Mouse (Mus musculus) A20 (cell line): Measurements from ENCODE around the gene Gpr84.

Experiments
- DNase-seq: peaks from one replicate; pipeline ENCODE4 v3.0.0-alpha.2; 2011; ENCODE audit warnings: low read depth, low spot score

Gpr84 gene

DNA sequence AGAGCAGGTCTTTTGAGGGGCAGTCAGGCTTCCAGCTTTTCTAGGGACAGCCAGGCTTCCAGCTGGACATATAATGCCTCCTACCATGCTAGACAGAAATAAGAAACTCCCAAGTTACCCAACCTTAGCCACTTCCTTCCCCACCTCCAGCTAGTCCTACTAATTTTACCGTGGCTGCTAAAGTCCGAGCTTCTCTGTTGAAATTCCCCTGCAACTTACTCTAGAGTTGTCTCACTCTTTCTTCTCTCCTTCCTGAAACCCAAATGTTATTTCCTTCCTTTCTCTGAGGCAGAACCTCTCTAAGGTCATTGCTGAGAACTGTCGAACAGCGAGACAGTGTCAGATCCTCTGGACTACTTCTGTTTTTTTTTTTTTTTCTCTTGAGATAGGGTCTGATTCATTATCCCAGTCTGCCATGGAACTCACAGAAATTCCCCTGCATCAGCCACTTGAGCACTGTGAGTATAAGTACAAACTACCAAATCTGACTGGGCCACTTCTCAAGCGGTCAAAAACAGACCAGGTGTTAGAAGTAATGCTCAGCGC, at the start of gene Gpr84:
Gene Gpr84 (minus strand): TSS at position 248 of the 546 bp plus-strand sequence.
- no peak for DNase-seq

DNA sequence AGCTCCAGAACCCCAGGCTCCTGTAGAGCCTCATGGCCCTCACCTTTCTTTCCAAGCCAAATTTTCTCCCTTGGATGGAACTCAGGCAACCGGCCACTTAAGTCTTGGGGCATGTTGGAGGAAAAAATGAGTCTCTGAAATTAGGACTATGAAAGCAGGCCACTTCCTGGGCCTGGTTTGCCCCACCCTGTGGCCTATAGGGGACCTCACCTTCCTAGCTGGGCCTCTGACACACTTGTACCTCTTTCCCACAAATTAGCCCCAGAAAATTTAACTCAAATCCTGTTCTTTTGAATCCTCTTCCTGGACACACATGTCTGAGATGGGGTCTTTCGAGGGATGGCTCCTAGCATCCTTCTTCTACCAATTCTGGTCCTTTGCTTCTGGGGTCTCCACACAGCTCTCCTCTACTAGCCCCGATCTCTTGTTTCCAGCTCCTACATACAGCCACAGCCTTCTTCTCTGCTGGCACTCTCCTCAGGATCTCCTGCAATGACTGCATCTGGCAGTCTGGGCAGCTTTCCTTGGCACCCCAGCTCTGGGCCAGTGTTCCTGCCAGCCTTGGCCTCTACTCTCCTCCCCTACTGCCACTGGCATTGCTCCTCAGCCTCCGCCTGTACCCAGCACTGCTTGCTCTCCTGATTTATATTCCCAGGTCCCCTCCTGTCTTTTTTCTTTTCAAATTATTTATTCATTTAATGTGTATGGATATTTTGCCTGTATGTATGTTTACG, 49.6 kb upstream of the Gpr84 start:
- no peak for DNase-seq

DNA sequence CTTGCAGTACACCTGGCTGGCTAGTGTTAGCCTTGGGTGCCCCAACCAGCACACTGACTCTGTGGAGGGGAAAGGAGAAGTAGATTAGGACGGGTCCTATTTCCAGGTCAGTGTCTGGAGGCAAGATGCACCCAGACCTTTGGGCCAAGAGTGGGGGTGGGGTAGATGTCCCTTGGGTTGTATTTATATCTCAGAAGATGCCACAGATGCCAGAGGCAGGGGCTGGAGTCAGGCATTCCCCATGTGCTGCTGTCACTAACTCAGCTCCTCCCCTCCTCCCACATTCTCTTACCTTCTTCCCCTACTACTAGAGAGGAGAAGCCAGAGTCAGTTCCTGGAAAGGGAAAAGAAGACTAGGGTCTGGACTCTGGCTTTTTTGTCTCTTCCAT, 48.7 kb upstream of the Gpr84 start:
- DNase-seq, result no peak

GRCm38 (mm10) chr15:103358278-103359121, 48.1 kb upstream of the Gpr84 start:
- DNase-seq, result no peak

DNA sequence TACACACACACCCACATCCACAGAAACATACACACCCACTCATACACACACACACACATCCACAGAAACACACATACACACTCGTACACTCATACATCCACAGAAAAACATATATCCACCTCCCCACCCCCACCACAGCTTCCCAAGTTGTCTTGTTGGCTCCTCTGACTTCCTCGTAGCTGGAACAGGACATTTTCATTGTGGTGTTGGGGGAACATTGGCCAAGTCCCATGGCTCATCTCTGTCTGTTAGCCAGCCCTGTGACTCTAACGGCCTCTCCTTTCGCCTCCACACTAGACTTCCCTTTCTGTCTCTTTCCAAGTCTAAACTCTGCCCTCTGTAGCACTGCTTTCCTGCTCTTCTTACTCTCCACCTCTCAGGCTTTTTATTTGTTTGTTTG, 47.4 kb upstream of the Gpr84 start:
- no peak for DNase-seq

DNA sequence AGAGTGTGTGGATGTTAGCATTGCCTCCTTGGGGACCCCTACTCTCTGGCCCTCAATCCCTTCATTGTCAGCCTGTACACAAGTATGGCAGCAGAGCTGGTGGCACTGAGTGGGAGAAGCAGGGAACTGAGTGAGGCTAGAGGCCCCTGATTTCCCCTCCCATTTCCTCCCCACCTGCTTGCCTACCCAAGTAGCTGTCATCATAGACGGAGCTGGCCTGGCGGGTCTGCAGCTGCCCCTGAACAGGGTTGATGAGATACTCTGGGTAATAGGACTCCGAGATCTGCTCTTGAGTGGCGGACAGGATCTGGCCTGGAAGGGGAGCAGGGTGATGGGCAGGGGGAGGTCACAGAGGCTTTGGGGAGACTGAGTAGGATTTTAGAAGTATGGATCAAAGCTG, 45.7 kb upstream of the Gpr84 start:
- peak; percentile 52 for DNase-seq

DNA sequence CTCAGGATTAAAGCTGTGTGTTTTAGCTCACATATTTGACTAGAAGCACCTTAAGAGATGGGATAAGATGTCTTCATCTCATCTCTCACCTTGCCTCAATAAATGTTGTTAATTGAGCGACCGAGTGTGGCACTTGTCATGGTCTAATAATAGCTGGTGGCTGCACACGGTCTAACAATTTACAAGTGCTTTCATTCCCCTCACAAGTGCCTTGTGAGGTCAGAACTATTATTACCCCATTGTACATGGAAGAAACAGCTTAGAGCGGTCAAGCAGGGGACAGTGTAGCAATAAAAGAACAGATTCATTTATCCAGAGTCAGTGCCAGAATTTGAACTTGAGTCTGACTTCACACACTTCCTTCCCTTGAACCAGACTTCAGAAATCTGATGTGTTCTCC, 45.0 kb upstream of the Gpr84 start:
- DNase-seq, result peak; percentile 36

DNA sequence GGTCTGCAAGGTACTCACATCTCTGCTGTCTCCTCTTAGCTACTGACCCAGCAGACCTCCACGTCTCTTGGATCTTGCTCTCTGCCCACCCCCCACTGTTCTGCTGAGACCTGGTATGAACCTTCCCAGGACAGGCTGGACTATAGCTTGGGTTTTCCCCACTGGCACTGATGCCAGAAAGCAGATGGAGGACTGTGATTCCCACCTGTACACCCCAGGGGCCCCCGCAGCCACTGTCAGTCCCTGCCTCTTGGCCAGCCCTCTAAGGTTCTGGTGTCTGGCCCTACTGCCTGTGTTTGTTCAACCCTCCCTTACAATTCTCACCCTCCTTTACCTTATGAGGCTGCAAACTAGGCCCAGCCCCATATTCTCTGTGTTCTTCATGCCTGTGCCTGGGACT, 44.3 kb upstream of the Gpr84 start:
- DNase-seq, result no peak

- no peak for DNase-seq
Measured at GRCm38 (mm10) chr15:103353511-103354256, 43.3 kb upstream of the Gpr84 start.

GRCm38 (mm10) chr15:103352856-103353255, 42.4 kb upstream of the Gpr84 start:
- peak; percentile 70 for DNase-seq

GRCm38 (mm10) chr15:103347275-103347684, 36.9 kb upstream of the Gpr84 start:
- DNase-seq, result peak; percentile 85

DNA sequence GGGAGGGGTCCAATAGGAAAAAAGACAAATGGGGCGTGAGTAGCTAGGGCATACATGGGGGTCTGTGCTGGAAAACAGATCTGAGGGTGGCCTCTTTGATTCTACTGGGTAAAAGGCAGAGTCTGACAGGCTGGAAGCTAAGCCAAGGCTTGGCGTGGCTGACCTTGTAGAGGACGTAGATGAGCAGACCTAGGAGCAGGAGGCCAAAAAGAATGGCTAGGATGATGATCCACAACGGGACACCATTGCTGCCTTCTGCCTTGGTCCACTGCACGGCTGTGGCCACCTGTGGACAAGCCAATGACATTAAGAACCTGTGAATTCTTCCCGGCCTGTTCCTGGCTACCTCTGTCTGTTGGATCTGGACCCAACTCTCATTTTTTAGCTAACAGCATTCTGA, 35.4 kb upstream of the Gpr84 start:
- no peak for DNase-seq

- DNase-seq, result no peak
Measured at GRCm38 (mm10) chr15:103343556-103343955, 33.1 kb upstream of the Gpr84 start.

DNA sequence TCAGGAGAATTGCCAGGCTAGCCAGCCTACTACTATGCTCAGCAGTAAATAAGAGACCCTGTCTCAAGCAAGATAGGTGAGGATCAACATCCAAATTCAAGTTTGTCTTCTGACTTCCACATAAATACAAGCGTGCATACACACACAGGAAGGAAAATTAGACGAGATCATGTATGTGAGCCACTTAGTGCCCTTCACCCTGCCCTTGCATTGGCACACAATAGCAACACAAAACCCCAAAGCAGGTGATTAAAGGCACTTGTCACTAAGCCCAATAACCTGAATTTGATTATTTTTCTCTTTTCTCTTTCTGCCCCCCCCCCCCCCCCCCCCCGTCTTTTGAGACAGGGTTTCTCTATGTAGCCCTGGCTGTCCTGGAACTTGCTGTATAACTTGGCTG, 32.6 kb upstream of the Gpr84 start:
- no peak for DNase-seq

GRCm38 (mm10) chr15:103342415-103342814, 32.0 kb upstream of the Gpr84 start:
- peak; percentile 82 for DNase-seq

GRCm38 (mm10) chr15:103341547-103341946, 31.1 kb upstream of the Gpr84 start:
- DNase-seq, result no peak

DNA sequence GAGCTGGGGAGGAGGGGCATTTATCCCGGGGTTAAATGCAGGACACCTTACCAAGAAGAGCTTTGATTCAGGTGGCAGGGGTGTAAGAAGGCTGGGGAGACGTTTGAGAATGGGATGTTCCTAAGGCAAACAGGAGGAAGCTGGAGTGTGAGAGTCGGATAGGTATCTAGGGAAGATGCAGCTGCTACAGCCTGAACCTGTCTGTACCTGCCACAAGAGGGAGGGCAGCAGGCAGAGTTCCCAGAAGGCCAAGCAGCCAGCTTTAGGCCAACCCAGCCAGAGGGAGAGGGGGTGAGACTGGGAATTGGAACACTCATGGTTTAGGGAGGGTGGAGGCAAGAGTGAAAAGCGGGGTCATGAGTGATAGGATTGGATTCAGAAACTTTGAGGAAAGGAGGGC, 30.4 kb upstream of the Gpr84 start:
- no peak for DNase-seq

DNA sequence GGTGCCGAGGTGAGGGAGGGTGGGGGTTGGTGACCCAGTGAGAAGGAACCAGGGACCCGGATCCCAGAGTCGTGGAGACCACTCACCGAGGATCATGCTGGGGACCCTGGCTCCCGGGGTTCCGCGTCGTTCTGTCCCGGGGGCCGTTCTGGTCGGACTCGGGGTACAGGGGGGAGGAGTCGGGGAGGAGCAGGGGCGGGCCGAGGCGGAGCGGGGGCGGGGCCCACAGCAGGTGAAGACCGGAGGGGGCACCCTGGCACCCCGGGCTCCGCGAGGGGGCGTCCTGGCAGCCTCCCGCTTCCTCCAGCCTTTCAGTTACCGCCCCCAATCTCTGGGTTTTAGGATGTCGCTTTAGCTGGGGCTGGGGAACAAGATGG, 29.5 kb upstream of the Gpr84 start, which contains the start of gene Zfp385a:
Gene Zfp385a (minus strand): TSS at position 133 of the 377 bp plus-strand sequence.
- DNase-seq, result peak; percentile 85

- DNase-seq, result no peak
Measured at GRCm38 (mm10) chr15:103339166-103339960, 29.0 kb upstream of the Gpr84 start.

- no peak for DNase-seq
Measured at GRCm38 (mm10) chr15:103338829-103339165, 28.4 kb upstream of the Gpr84 start.

DNA sequence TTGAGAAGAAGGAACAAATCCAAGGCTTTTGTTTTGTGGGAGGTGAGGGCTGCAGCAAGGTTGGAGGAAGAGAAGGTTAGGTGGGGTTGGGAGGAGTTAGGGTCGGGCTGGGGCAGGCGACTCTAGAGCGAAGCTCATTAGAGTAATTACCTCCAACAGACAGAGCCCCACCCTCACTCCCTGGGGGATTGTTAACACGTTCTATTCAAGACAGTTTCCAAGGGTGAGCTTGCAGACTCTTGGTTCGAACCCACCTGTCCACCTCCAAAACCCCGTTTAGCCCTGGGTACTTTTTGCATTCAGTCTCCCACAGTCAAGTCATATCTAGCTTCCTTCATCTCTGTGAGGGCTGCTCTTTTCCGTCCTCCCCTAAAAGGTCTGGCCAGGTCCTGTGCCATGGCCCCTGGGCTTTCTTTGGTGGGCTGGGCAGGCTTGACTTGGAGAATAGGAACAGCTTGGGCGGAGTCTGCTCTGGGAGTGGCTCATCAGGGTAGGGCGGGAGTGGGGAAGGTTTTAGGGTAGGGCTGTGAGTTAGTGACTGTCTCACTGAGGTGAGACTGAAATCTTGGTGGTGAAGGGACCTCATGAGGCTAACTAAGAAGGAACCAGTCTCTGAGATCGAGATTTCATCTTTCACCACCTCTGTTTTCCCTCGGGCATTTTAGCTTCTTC, 26.7 kb upstream of the Gpr84 start:
- DNase-seq, result no peak
